Comparison of ENCODE assay signal across 16 mouse cellular contexts in the genomic region with DNA sequence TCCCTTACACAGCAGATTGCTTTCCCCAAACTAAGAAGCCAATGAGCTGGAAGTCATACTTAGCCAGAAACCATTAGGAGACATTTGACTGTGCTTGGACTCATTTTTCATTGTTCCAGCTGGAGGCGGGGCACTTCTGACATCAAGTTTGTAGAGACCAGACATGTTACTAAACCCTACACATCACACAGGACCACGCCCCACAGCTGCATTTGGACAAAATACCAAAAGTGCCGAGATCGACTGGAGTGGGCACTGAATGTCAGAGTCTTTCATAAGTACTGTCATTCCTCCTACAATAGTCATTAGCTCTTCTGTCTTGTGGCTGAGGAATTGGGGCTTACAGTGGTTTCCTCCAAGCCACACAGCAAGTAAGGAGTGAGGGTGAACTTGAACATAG. TPM values are rescaled to one million over a fixed set of nuclear protein-coding genes. Genes with fewer than 3 reads are reported as not detected.
A peak's percentile ranks its signal among the peaks of the same experiment; 100 is the strongest.
DNase-seq lines count a peak whose midpoint lies in the region; ATAC-seq and TF ChIP-seq lines count a peak whose summit lies in the region.
"Had no signal": no experiment of that assay in that cellular context is flagged by ENCODE, and none has a peak within 500 bp of the region (broad histone marks: within the 10 kb centered on the region; RNA-seq: fewer than 3 reads in every experiment).

No protein-coding gene starts in this region.

- DNase-seq in hindbrain, embryonic 11.5 days (ENCODE audit: low spot score): no peak
- DNase-seq in 3T3-L1 (ENCODE audit: low read depth, low spot score): peak; percentile 85
- DNase-seq in Muller cell, postnatal 12 days (ENCODE audit: inconsistent ontology term): peak; percentile 35
- no peak for DNase-seq in gastrocnemius, adult 8-10 months (ENCODE audit: low spot score in 2 of 2)
- no peak for DNase-seq in midbrain, postnatal 0 days (ENCODE audit: low spot score)
- DNase-seq: heart, adult 11 months; kidney, adult 11 months; kidney, adult 8-10 months had no signal

- no peaks in the 10 kb centered on the region for H3K9me3 ChIP-seq in hindbrain, embryonic 15.5 days
- no peaks in the 10 kb centered on the region for H3K9me3 ChIP-seq in hindbrain, embryonic 11.5 days (ENCODE audit: control insufficient read depth, low read length)
- H3K9me3 ChIP-seq in midbrain, postnatal 0 days (ENCODE audit: low read length): no peaks in the 10 kb centered on the region
- H3K9me3 ChIP-seq: forebrain, embryonic 12.5 days; forebrain, embryonic 15.5 days; heart, embryonic 13.5 days; intestine, embryonic 15.5 days had no signal

- H3K27ac ChIP-seq in hindbrain, embryonic 15.5 days (replicated peaks): no peak overlapping the region
- no peak overlapping the region for H3K27ac ChIP-seq in hindbrain, embryonic 11.5 days (ENCODE audit: low read depth, low read length)
- peak overlapping the region; percentile 45; the same call in 1 of the 2 replicates for H3K27ac ChIP-seq in embryonic fibroblast, embryonic 13.5 days (ENCODE audit: insufficient read depth, low read length)
- no peak overlapping the region for H3K27ac ChIP-seq in midbrain, postnatal 0 days (ENCODE audit: low read depth, low read length)
- H3K27ac ChIP-seq: forebrain, embryonic 12.5 days; forebrain, embryonic 15.5 days; heart, embryonic 13.5 days; hindbrain, embryonic 13.5 days; intestine, embryonic 15.5 days had no signal

- no peaks in the 10 kb centered on the region for H3K4me1 ChIP-seq in hindbrain, embryonic 15.5 days (replicated peaks)
- no peaks in the 10 kb centered on the region for H3K4me1 ChIP-seq in hindbrain, embryonic 11.5 days (replicated peaks; ENCODE audit: control insufficient read depth, insufficient read depth, low read length)
- peaks cover 13% of the 10 kb centered on the region for H3K4me1 ChIP-seq in embryonic fibroblast, embryonic 13.5 days (ENCODE audit: control insufficient read depth, insufficient read depth, low read length)
- no peaks in the 10 kb centered on the region for H3K4me1 ChIP-seq in midbrain, postnatal 0 days (ENCODE audit: insufficient read depth, low read length)
- H3K4me1 ChIP-seq: forebrain, embryonic 12.5 days; forebrain, embryonic 15.5 days; intestine, embryonic 15.5 days had no signal

- no peaks in the 10 kb centered on the region for H3K36me3 ChIP-seq in hindbrain, embryonic 15.5 days
- H3K36me3 ChIP-seq in hindbrain, embryonic 11.5 days (ENCODE audit: control insufficient read depth, insufficient read depth, low read length): no peaks in the 10 kb centered on the region
- H3K36me3 ChIP-seq in midbrain, postnatal 0 days (ENCODE audit: insufficient read depth, low read length): no peaks in the 10 kb centered on the region
- H3K36me3 ChIP-seq: forebrain, embryonic 12.5 days; forebrain, embryonic 15.5 days; heart, embryonic 13.5 days; hindbrain, embryonic 13.5 days; intestine, embryonic 15.5 days had no signal

- H3K27me3 ChIP-seq in hindbrain, embryonic 15.5 days: no peaks in the 10 kb centered on the region
- H3K27me3 ChIP-seq in hindbrain, embryonic 11.5 days (ENCODE audit: control insufficient read depth, insufficient read depth, low read length): no peaks in the 10 kb centered on the region
- no peaks in the 10 kb centered on the region for H3K27me3 ChIP-seq in midbrain, postnatal 0 days (ENCODE audit: insufficient read depth, low read length)
- H3K27me3 ChIP-seq: forebrain, embryonic 12.5 days; forebrain, embryonic 15.5 days; heart, embryonic 13.5 days; hindbrain, embryonic 13.5 days; intestine, embryonic 15.5 days had no signal

- no peak overlapping the region for H3K4me3 ChIP-seq in hindbrain, embryonic 15.5 days
- H3K4me3 ChIP-seq in hindbrain, embryonic 11.5 days (ENCODE audit: low read depth, low read length): no peak overlapping the region
- no peak overlapping the region for H3K4me3 ChIP-seq in embryonic fibroblast, embryonic 13.5 days (ENCODE audit: insufficient read depth, low read length)
- no peak overlapping the region for H3K4me3 ChIP-seq in midbrain, postnatal 0 days (ENCODE audit: low read depth, low read length)
- H3K4me3 ChIP-seq: forebrain, embryonic 12.5 days; forebrain, embryonic 15.5 days; heart, embryonic 13.5 days; hindbrain, embryonic 13.5 days; intestine, embryonic 15.5 days had no signal

- WGBS in hindbrain, embryonic 15.5 days: 84% methylated on average over 4 of the region's 4 CpGs
- WGBS in hindbrain, embryonic 11.5 days: 86% methylated on average over 4 of the region's 4 CpGs
- WGBS in midbrain, postnatal 0 days: 78% methylated on average over 4 of the region's 4 CpGs

- no peak overlapping the region for H3K9ac ChIP-seq in hindbrain, embryonic 15.5 days
- no peak overlapping the region for H3K9ac ChIP-seq in hindbrain, embryonic 11.5 days (ENCODE audit: low read depth, low read length)
- H3K9ac ChIP-seq in midbrain, postnatal 0 days (replicated peaks; ENCODE audit: low read length, poor library complexity, severe bottlenecking): no peak overlapping the region
- H3K9ac ChIP-seq: forebrain, embryonic 12.5 days; forebrain, embryonic 15.5 days; heart, embryonic 13.5 days; hindbrain, embryonic 13.5 days; intestine, embryonic 15.5 days had no signal

- H3K4me2 ChIP-seq in hindbrain, embryonic 15.5 days: no peak overlapping the region
- H3K4me2 ChIP-seq in hindbrain, embryonic 11.5 days (replicated peaks; ENCODE audit: low read depth, low read length): no peak overlapping the region
- no peak overlapping the region for H3K4me2 ChIP-seq in midbrain, postnatal 0 days (ENCODE audit: low read depth, low read length, poor library complexity, severe bottlenecking)
- H3K4me2 ChIP-seq: forebrain, embryonic 12.5 days; forebrain, embryonic 15.5 days; heart, embryonic 13.5 days; hindbrain, embryonic 13.5 days; intestine, embryonic 15.5 days had no signal

- TF ChIP-seq CTCF in embryonic fibroblast, embryonic 13.5 days (IDR thresholded peaks at IDR 0.05; ENCODE audit: borderline replicate concordance, insufficient read depth, low read length): no peak
- no peak for TF ChIP-seq CTCF in midbrain, postnatal 0 days (IDR thresholded peaks at IDR 0.05)

- ATAC-seq in hindbrain, embryonic 15.5 days (ENCODE audit: low FRiP score, low read depth): 0 out of 2 replicates have a peak, but pooled peaks have one; percentile 11
- no peak for ATAC-seq in hindbrain, embryonic 11.5 days (ENCODE audit: low FRiP score)
- ATAC-seq in midbrain, postnatal 0 days (ENCODE audit: low FRiP score): no peak
- ATAC-seq in megakaryocyte, adult 5-6 weeks (ENCODE audit: poor library complexity, severe bottlenecking): no peak
- ATAC-seq: forebrain, embryonic 15.5 days; intestine, embryonic 15.5 days had no signal

- TF ChIP-seq POLR2A in embryonic fibroblast, embryonic 13.5 days (IDR thresholded peaks at IDR 0.05; ENCODE audit: low read depth, low read length): no peak

RNA-seq across cellular contexts. Expression of a gene that starts 57.9 kb away (rescaled TPM):
- polyA plus RNA-seq in hindbrain, embryonic 15.5 days (2015; fragmentation: Nextera tagmentation; extraction: Ambion mirVana): 11.8 and 13.1 TPM in 2 replicates
- 9.3 and 10.9 TPM in 2 replicates for polyA plus RNA-seq in hindbrain, embryonic 11.5 days (2014; fragmentation: Nextera tagmentation; extraction: Ambion mirVana)
- polyA plus RNA-seq in embryonic fibroblast, embryonic 13.5 days (2011; ENCODE audit: insufficient read length, low read depth, missing spikeins): 7.9 and 9.1 TPM in 2 replicates
- total RNA-seq in gastrocnemius, adult 8-10 months (2022): 1 to 10 TPM; 5.0 to 7.8 (median 6.0) TPM
- 31.2 and 31.7 TPM in 2 replicates for total RNA-seq in midbrain, postnatal 0 days (2014; rRNA removed)
- polyA plus RNA-seq in midbrain, postnatal 0 days (2015; fragmentation: Nextera tagmentation; extraction: Ambion mirVana): 6.1 and 8.1 TPM in 2 replicates
- total RNA-seq in megakaryocyte, adult 5-6 weeks (2015): 0.87 and 1.0 TPM in 2 replicates
- total RNA-seq in megakaryocyte, adult 5-6 weeks (2017): 0.61 and 0.70 TPM in 2 replicates

Comparison
In these comparisons a context has a peak if more than half of its experiments do, and no peak if none do; other contexts are left out.
1. DNase-seq: peak in 3T3-L1 (single experiment) and Muller cell, postnatal 12 days (single experiment); none in hindbrain, embryonic 11.5 days (single experiment), gastrocnemius, adult 8-10 months (0 of 2) and midbrain, postnatal 0 days (single experiment).